Mouse (Mus musculus): Measurements from ENCODE around the gene Lypd6.

Lypd6 gene

GRCm38 (mm10) chr2:50173730-50174528 is 107.7 kb downstream of the Lypd6 start:
- no peak for DNase-seq (ENCODE audit: low spot score)

- DNase-seq (ENCODE audit: low spot score): peak; percentile 78
These were observed 109.5 kb downstream of the Lypd6 start for GRCm38 (mm10) chr2:50175709-50176108.

- no peak for DNase-seq (ENCODE audit: low spot score)
These were observed 112.9 kb downstream of the Lypd6 start for GRCm38 (mm10) chr2:50179164-50179563.

- peak; percentile 61 for DNase-seq (ENCODE audit: low spot score)
These were observed 114.2 kb downstream of the Lypd6 start for GRCm38 (mm10) chr2:50180423-50180822.

GRCm38 (mm10) chr2:50181332-50181731 is 115.1 kb downstream of the Lypd6 start:
- no peak for DNase-seq (ENCODE audit: low spot score)

- DNase-seq (ENCODE audit: low spot score): no peak
These were observed 120.6 kb downstream of the Lypd6 start for GRCm38 (mm10) chr2:50186711-50187405.

- DNase-seq (ENCODE audit: low spot score): no peak
These were observed 122.6 kb downstream of the Lypd6 start for GRCm38 (mm10) chr2:50188856-50189255.

GRCm38 (mm10) chr2:50196681-50197080 is 130.5 kb downstream of the Lypd6 start:
- no peak for DNase-seq (ENCODE audit: low spot score)

GRCm38 (mm10) chr2:50197801-50198200 is 131.6 kb downstream of the Lypd6 start:
- no peak for DNase-seq (ENCODE audit: low spot score)

GRCm38 (mm10) chr2:50200541-50200940 is 134.3 kb downstream of the Lypd6 start:
- no peak for DNase-seq (ENCODE audit: low spot score)

GRCm38 (mm10) chr2:50220574-50220973 is 154.3 kb downstream of the Lypd6 start:
- DNase-seq (ENCODE audit: low spot score): no peak

- DNase-seq (ENCODE audit: low spot score): no peak
These were observed 158.8 kb downstream of the Lypd6 start for GRCm38 (mm10) chr2:50225019-50225418.

GRCm38 (mm10) chr2:50233491-50233890 is 167.3 kb downstream of the Lypd6 start:
- DNase-seq (ENCODE audit: low spot score): no peak
